Mouse (Mus musculus) myocyte (in vitro differentiated cells): ENCODE data around the gene Hormad2. TPM values are rescaled to one million over a fixed set of nuclear protein-coding genes. Genes with fewer than 3 reads are reported as not detected.

ENCODE experiments used
- H3K27me3 ChIP-seq: one replicate; pipeline ENCODE4 v1.6.1; 2011; ENCODE audit not compliant: control insufficient read depth, insufficient read depth, insufficient read length
- H3K36me3 ChIP-seq: one replicate; pipeline ENCODE4 v1.6.1; 2011; ENCODE audit not compliant: control insufficient read depth, insufficient read depth
- H3K4me2 ChIP-seq: one replicate; pipeline ENCODE4 v1.6.1; 2011; ENCODE audit warnings: low read depth, control low read depth
- H3K4me3 ChIP-seq: one replicate; pipeline ENCODE4 v1.5.1; 2011; ENCODE audit warnings: mild to moderate bottlenecking, control low read depth, moderate library complexity
- H3K79me2 ChIP-seq: one replicate; pipeline ENCODE4 v1.6.1; 2011; ENCODE audit not compliant: control insufficient read depth, insufficient read depth
- H3ac ChIP-seq: one replicate; pipeline ENCODE4 v1.6.1; 2011; ENCODE audit not compliant: control insufficient read depth, insufficient read length
- CEBPB ChIP-seq: IDR thresholded peaks from 2 replicates; pipeline ENCODE4 v1.6.1; 2011; ENCODE audit warnings: mild to moderate bottlenecking, moderate library complexity; ENCODE audit not compliant: poor library complexity, insufficient read depth, severe bottlenecking
- E2F4 ChIP-seq: IDR thresholded peaks from one replicate; pipeline ENCODE4 v1.6.1; 2011; ENCODE audit warnings: mild to moderate bottlenecking, control low read depth, moderate library complexity; ENCODE audit not compliant: insufficient read depth
- MAX ChIP-seq: IDR thresholded peaks from one replicate; pipeline ENCODE4 v1.6.1; 2011; ENCODE audit warnings: low read depth, mild to moderate bottlenecking, control low read depth
- MYOD1 ChIP-seq, 3 experiments: IDR thresholded peaks; one replicate each; pipeline ENCODE4 v1.6.1; 2011; ENCODE audit warnings: control low read depth in 2 of 3, low read depth in 2 of 3, mild to moderate bottlenecking in 2 of 3, moderate library complexity in 1 of 3; ENCODE audit not compliant: insufficient read length in 2 of 3, control insufficient read depth in 1 of 3
- MYOG ChIP-seq, 3 experiments: IDR thresholded peaks; one replicate each; pipeline ENCODE4 v1.6.1; 2011; ENCODE audit warnings: control low read depth in 2 of 3, low read depth in 2 of 3, mild to moderate bottlenecking in 2 of 3; ENCODE audit not compliant: insufficient read length in 2 of 3, control insufficient read depth in 1 of 3, insufficient read depth in 1 of 3
- POLR2A ChIP-seq: IDR thresholded peaks from one replicate; pipeline ENCODE4 v1.6.1; 2011; ENCODE audit warnings: low read depth, mild to moderate bottlenecking, control low read depth, moderate library complexity; ENCODE audit not compliant: insufficient read length
- POLR2AphosphoS2 ChIP-seq: IDR thresholded peaks from one replicate; pipeline ENCODE4 v1.6.1; 2011; ENCODE audit warnings: low read depth, control low read depth; ENCODE audit not compliant: insufficient read length
- REST ChIP-seq: IDR thresholded peaks from one replicate; pipeline ENCODE4 v1.6.1; 2011; ENCODE audit warnings: mild to moderate bottlenecking, control low read depth, moderate library complexity; ENCODE audit not compliant: insufficient read depth, insufficient read length
- SRF ChIP-seq: IDR thresholded peaks from one replicate; pipeline ENCODE4 v1.6.1; 2011; ENCODE audit warnings: low read depth; ENCODE audit not compliant: control insufficient read depth, insufficient read length
- TCF12 ChIP-seq: IDR thresholded peaks from one replicate; pipeline ENCODE4 v1.6.1; 2011; ENCODE audit warnings: mild to moderate bottlenecking, control low read depth; ENCODE audit not compliant: poor library complexity, insufficient read depth, severe bottlenecking
- TCF3 ChIP-seq: IDR thresholded peaks from one replicate; pipeline ENCODE4 v1.6.1; 2011; ENCODE audit warnings: low read depth, control low read depth; ENCODE audit not compliant: insufficient read length
- USF1 ChIP-seq: IDR thresholded peaks from one replicate; pipeline ENCODE4 v1.6.1; 2011; ENCODE audit warnings: low read depth, mild to moderate bottlenecking, control low read depth, moderate library complexity
- polyA plus RNA-seq: library from polyadenylated mRNA; unstranded; fragments of >200 nt; fragmentation: generic; extraction: Trizol; gene quantifications from one replicate; pipeline ENCODE4 v1.2.1, GENCODE M21; 2012; ENCODE audit warnings: missing spikeins

The Hormad2 gene
- polyA plus RNA-seq, 1 experiment: 0.10 TPM

DNA sequence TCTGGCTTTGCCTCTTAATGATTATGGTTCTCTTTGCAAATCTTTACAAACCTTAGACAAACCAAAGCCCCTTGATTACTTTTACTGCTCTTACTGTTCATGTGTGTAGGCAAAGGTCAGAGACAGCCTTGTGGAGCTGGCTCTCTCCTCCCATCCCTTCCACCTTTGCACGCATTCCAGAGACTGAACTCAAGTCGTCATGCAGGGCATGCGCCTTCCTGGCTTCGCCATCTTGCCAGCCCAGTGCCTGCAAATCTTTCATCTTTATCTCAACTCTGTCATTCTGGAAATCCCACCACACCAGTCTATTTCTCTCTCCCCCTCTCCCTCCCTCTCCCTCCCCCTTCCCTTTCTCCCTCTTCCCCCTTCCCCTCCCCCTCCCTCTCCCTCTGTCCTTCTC is 120.0 kb downstream of the Hormad2 start:
- no peaks in the 10 kb centered on the region for H3K36me3 ChIP-seq
- no peak overlapping the region for H3K4me3 ChIP-seq
- no peak for TF ChIP-seq SRF
- TF ChIP-seq CEBPB: no peak
- no peak for TF ChIP-seq TCF12
- no peak overlapping the region for H3K4me2 ChIP-seq
- no peak overlapping the region for H3ac ChIP-seq
- no peaks in the 10 kb centered on the region for H3K79me2 ChIP-seq
- H3K27me3 ChIP-seq: no peaks in the 10 kb centered on the region

DNA sequence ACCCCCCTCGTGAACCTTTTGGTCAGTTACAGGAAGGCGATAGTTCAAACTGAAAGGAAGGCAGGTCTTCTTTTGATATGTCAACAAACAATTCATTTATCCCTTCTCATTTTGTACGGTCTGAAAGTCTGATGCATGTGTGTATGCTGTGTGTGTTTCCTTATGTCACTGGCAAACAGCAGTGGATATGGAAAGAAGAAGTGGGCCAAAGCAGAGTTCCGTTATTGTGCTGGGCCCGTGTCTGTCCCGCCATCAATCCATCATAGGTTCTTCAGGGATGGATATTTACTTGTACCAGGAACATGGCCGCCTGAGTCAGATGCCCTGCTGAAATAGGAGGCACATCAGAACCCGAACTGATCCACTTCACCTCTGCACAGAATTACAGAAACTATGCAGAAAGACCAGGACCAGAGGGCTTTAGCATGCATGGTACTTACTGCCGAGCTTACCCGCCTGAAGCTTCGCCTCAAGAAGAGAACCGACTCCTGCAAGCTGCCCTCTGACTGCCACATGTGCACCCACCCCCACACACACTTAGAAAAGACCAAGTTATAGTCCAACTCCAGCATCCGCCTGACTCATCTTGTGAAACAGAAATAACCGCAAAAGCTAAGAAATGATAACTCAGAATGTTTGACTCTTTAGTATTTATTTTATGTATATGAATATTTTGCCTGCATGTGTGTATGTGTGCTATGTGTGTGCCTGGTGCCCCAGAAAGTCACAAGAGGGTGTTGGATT is 121.5 kb downstream of the Hormad2 start:
- H3K4me2 ChIP-seq: no peak overlapping the region
- H3K27me3 ChIP-seq: no peaks in the 10 kb centered on the region
- no peak overlapping the region for H3K4me3 ChIP-seq
- TF ChIP-seq TCF3 (no peak), MYOG (IDR thresholded peaks at IDR 0.05; ENCODE audit: control insufficient read depth in 1 of 3, insufficient read depth in 1 of 3, insufficient read length in 2 of 3, low read depth in 2 of 3) (no peak), TCF12 (no peak), POLR2A (no peak), POLR2AphosphoS2 (no peak), SRF (no peak), E2F4 (no peak), CEBPB (no peak), MYOD1 (IDR thresholded peaks at IDR 0.05; ENCODE audit: control insufficient read depth in 1 of 3, insufficient read length in 2 of 3, low read depth in 2 of 3) (no peak), USF1 (no peak), REST (no peak), MAX (no peak)
- H3K79me2 ChIP-seq: no peaks in the 10 kb centered on the region
- no peaks in the 10 kb centered on the region for H3K36me3 ChIP-seq
- H3ac ChIP-seq: no peak overlapping the region

GRCm38 (mm10) chr11:4318011-4318410 is 122.9 kb downstream of the Hormad2 start:
- Histone ChIP-seq H3ac (no peak overlapping the region), H3K4me2 (no peak overlapping the region), H3K27me3 (no peaks in the 10 kb centered on the region), H3K79me2 (no peaks in the 10 kb centered on the region), H3K36me3 (no peaks in the 10 kb centered on the region), H3K4me3 (no peak overlapping the region)
- no peak for TF ChIP-seq CEBPB
- no peak for TF ChIP-seq TCF3
- no peak for TF ChIP-seq USF1
- no peak for TF ChIP-seq POLR2AphosphoS2
- TF ChIP-seq MYOG (IDR thresholded peaks at IDR 0.05; ENCODE audit: control insufficient read depth in 1 of 3, insufficient read depth in 1 of 3, insufficient read length in 2 of 3, low read depth in 2 of 3): no peak
- TF ChIP-seq SRF: no peak
- TF ChIP-seq POLR2A: no peak
- TF ChIP-seq MYOD1 (IDR thresholded peaks at IDR 0.05; ENCODE audit: control insufficient read depth in 1 of 3, insufficient read length in 2 of 3, low read depth in 2 of 3): no peak
- no peak for TF ChIP-seq REST
- TF ChIP-seq TCF12: no peak
- TF ChIP-seq E2F4: no peak

DNA sequence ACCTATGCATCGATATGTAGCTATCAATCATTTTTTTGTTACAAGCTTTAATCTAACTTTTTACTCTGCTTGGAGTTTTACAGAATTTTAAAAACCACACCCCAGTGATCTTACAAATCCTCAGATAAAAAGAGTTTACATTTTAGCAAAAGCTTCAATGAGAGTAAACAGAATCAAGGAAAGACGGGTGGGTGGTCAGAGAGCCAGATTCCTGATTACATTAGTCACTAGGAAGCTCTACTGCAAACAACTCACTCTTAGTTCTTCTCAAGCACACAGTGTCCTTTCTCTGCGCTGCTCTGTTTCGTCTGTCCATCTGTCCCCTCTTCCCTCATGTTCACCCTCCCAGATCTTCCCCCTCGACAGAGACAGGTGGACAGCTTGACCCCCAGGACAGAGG is 123.6 kb downstream of the Hormad2 start:
- no peak overlapping the region for H3K4me3 ChIP-seq
- no peak overlapping the region for H3ac ChIP-seq
- H3K4me2 ChIP-seq: no peak overlapping the region
- no peaks in the 10 kb centered on the region for H3K79me2 ChIP-seq
- TF ChIP-seq SRF (no peak), MYOD1 (IDR thresholded peaks at IDR 0.05; ENCODE audit: control insufficient read depth in 1 of 3, insufficient read length in 2 of 3, low read depth in 2 of 3) (no peak), TCF3 (no peak), E2F4 (no peak), USF1 (no peak), TCF12 (no peak), REST (no peak), MAX (no peak), POLR2A (no peak), MYOG (IDR thresholded peaks at IDR 0.05; ENCODE audit: control insufficient read depth in 1 of 3, insufficient read depth in 1 of 3, insufficient read length in 2 of 3, low read depth in 2 of 3) (no peak), POLR2AphosphoS2 (no peak), CEBPB (no peak)
- no peaks in the 10 kb centered on the region for H3K27me3 ChIP-seq
- H3K36me3 ChIP-seq: no peaks in the 10 kb centered on the region

GRCm38 (mm10) chr11:4312180-4312579 is 128.7 kb downstream of the Hormad2 start:
- H3K27me3 ChIP-seq: no peaks in the 10 kb centered on the region
- H3ac ChIP-seq: no peak overlapping the region
- no peak overlapping the region for H3K4me3 ChIP-seq
- H3K79me2 ChIP-seq: no peaks in the 10 kb centered on the region
- no peak for TF ChIP-seq SRF
- no peak for TF ChIP-seq TCF12
- TF ChIP-seq CEBPB: no peak
- TF ChIP-seq E2F4: no peak
- no peak for TF ChIP-seq MYOG (IDR thresholded peaks at IDR 0.05; ENCODE audit: control insufficient read depth in 1 of 3, insufficient read depth in 1 of 3, insufficient read length in 2 of 3, low read depth in 2 of 3)
- no peak for TF ChIP-seq REST
- no peak for TF ChIP-seq TCF3
- H3K4me2 ChIP-seq: no peak overlapping the region
- no peaks in the 10 kb centered on the region for H3K36me3 ChIP-seq
